Mouse (Mus musculus) hindbrain, embryonic 14.5 days (tissue): ENCODE data around the gene G530012D18Rik. TPM values are rescaled to one million over a fixed set of nuclear protein-coding genes. Genes with fewer than 3 reads are reported as not detected.
A peak's percentile ranks its signal among the peaks of the same experiment; 100 is the strongest.
"Not testable (repeated sequence)": the region's sequence is repeated elsewhere in the genome, so short reads cannot be mapped to it uniquely, and the experiment has no call there.

Experiments
- ATAC-seq: fragments of 200-750 bp; cut with Nextera tagmentation; 2 replicates; pipeline ENCODE4 v1.8.0; 2017; ENCODE audit warnings: moderate number of reproducible peaks, mild to moderate bottlenecking, moderate TSS enrichment, moderate library complexity; ENCODE audit not compliant: low FRiP score
- DNase-seq: peaks from one replicate; pipeline ENCODE4 v3.0.0-alpha.2; 2015; ENCODE audit warnings: low spot score
- H3K27ac ChIP-seq: fragments of 300-500 bp; sonication (generic); 2 replicates; pipeline ENCODE4 v1.5.1; 2014; ENCODE audit warnings: mild to moderate bottlenecking, moderate library complexity
- H3K27me3 ChIP-seq: fragments of 300-500 bp; sonication (generic); 2 replicates; pipeline ENCODE4 v1.6.1; 2014; ENCODE audit warnings: mild to moderate bottlenecking, low read length, mixed read lengths; ENCODE audit not compliant: control insufficient read depth, insufficient read depth
- H3K36me3 ChIP-seq: fragments of 300-500 bp; sonication (generic); replicated peaks from 2 replicates; pipeline ENCODE4 v1.6.1; 2014; ENCODE audit not compliant: control insufficient read depth, insufficient read depth
- H3K4me1 ChIP-seq: fragments of 300-500 bp; sonication (generic); replicated peaks from 2 replicates; pipeline ENCODE4 v1.6.1; 2014; ENCODE audit warnings: antibody characterized with exemption, low read length, mixed read lengths; ENCODE audit not compliant: control insufficient read depth, insufficient read depth
- H3K4me2 ChIP-seq: fragments of 300-500 bp; sonication (generic); replicated peaks from 2 replicates; pipeline ENCODE4 v1.6.1; 2014; ENCODE audit warnings: mild to moderate bottlenecking, moderate library complexity
- H3K4me3 ChIP-seq: fragments of 300-500 bp; sonication (generic); replicated peaks from 2 replicates; pipeline ENCODE4 v1.5.1; 2014; ENCODE audit warnings: mild to moderate bottlenecking, low read length
- H3K9ac ChIP-seq: fragments of 300-500 bp; sonication (generic); 2 replicates; pipeline ENCODE4 v1.6.1; 2014
- H3K9me3 ChIP-seq: fragments of 300-500 bp; sonication (generic); 2 replicates; pipeline ENCODE4 v1.6.1; 2016; ENCODE audit warnings: low read length; ENCODE audit not compliant: control insufficient read depth
- WGBS: fragments of 180-500 bp; shearing (Covaris S2); extraction: QIAGEN DNeasy Blood & Tissue Kit; methylation state at CpG from one replicate; pipeline ENCODE4 v1.1.7; 2014; 5-methylcytosine and 5-hydroxymethylcytosine counted together
- polyA plus RNA-seq: library from polyadenylated mRNA; unstranded; fragments of >200 nt; fragmentation: Nextera tagmentation; extraction: Ambion mirVana; gene quantifications from 2 replicates; pipeline ENCODE4 v1.2.1, GENCODE M21; 2014

The G530012D18Rik gene
- polyA plus RNA-seq, 1 experiment from 2014 or later, result not detected

GRCm38 (mm10) chr1:85580148-85580534 lies 4.7 kb downstream of the G530012D18Rik start:
- not testable (repeated sequence) for H3K27me3 ChIP-seq, H3K4me3 ChIP-seq, H3K4me2 ChIP-seq, H3K4me1 ChIP-seq, H3K36me3 ChIP-seq, DNase-seq, H3K27ac ChIP-seq, H3K9me3 ChIP-seq, H3K9ac ChIP-seq
- 80% methylated on average over 2 of the region's 4 CpGs for WGBS
- peak; percentile 72 for ATAC-seq

DNA sequence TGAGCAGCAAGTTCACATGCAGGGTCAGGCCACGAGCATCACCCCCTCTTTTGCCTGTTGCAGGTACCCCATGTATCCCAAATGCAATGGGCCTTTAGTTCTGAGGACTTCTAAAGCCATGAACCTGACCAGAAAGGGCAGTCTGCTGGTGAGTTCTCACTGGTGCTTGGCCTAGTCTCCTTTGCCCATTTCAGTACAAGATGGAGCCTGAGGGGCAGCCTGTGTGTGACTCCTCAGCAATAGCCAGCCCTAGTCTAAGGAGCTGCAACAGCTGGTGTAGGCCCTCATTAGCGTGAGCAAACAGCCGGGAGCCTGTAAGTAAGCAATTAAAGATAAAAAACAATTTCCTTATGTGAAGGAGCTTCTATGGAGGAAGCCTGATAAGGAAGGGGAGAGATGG lies 5.1 kb downstream of the G530012D18Rik start:
- not testable (repeated sequence) for H3K4me2 ChIP-seq, DNase-seq, H3K27ac ChIP-seq, H3K9ac ChIP-seq, H3K4me3 ChIP-seq, H3K27me3 ChIP-seq, H3K36me3 ChIP-seq, H3K4me1 ChIP-seq, H3K9me3 ChIP-seq
- 0 out of 2 replicates have a peak, but pooled peaks have one; percentile 34 for ATAC-seq
- WGBS, result 67% methylated on average over 3 of the region's 3 CpGs

DNA sequence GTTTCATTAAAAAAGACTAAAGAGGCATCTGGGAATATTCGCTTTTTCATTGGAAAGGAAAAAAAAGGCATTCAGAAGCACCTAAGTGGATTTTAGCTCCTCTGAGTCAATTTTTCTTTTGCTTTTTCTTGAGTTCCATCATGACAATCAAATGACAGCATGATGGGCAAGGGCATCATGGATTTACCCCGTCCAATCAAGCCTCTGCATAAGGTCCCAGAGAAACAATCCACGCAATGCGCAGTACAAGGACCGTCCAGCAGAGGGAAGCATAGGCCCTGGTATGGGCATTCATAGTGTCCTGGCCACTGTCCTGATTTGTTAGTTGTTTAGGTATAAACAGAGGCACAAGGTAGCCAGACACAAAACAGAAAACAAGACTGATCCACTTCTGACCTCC lies 6.0 kb downstream of the G530012D18Rik start:
- not testable (repeated sequence) for H3K27me3 ChIP-seq, ATAC-seq, H3K36me3 ChIP-seq, H3K9ac ChIP-seq, H3K4me1 ChIP-seq, H3K27ac ChIP-seq, H3K4me2 ChIP-seq, H3K9me3 ChIP-seq, DNase-seq, H3K4me3 ChIP-seq
- WGBS, result 29% methylated on average over 5 of the region's 5 CpGs

DNA sequence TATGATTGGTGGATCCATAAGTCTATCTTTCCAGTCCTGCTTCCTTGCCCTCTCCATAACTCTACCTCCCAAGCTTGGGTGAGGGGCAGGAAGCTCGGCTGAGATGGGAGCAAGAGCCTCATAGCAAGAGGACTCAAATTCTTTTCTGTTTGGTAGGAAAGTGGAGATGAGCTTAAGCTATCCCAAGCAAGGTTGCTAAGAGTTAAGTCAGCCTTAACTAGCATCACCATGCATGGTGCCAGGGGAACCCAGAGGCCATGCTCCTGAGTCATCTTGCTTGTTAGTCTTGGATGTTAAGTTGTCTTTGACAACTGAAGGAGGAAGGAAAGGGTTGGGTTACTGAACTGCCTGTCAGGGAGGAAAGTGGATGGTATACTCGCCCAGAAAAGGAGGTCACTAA lies 13.2 kb downstream of the G530012D18Rik start:
- not testable (repeated sequence) for DNase-seq, H3K27ac ChIP-seq, H3K4me2 ChIP-seq, H3K4me3 ChIP-seq, ATAC-seq, H3K9ac ChIP-seq, H3K4me1 ChIP-seq, H3K27me3 ChIP-seq, H3K36me3 ChIP-seq, H3K9me3 ChIP-seq
- 96% methylated on average over 1 of the region's 2 CpGs for WGBS

GRCm38 (mm10) chr1:85592526-85592925 lies 17.1 kb downstream of the G530012D18Rik start:
- not testable (repeated sequence) for DNase-seq, H3K27me3 ChIP-seq, H3K36me3 ChIP-seq, H3K27ac ChIP-seq, H3K4me3 ChIP-seq, ATAC-seq, H3K4me1 ChIP-seq, H3K9me3 ChIP-seq, H3K4me2 ChIP-seq, H3K9ac ChIP-seq
- 88% methylated on average over 8 of the region's 8 CpGs for WGBS

GRCm38 (mm10) chr1:85598271-85599012 lies 23.0 kb downstream of the G530012D18Rik start, which contains the start of gene Sp110:
Gene Sp110, minus strand, starts transcription at chr1:85598817.
- DNase-seq, H3K27ac ChIP-seq, H3K4me2 ChIP-seq, H3K27me3 ChIP-seq, H3K4me1 ChIP-seq, H3K4me3 ChIP-seq, ATAC-seq, H3K36me3 ChIP-seq, H3K9me3 ChIP-seq, H3K9ac ChIP-seq: not testable (repeated sequence)
- WGBS, result 74% methylated on average over 14 of the region's 17 CpGs

GRCm38 (mm10) chr1:85600078-85600477 lies 24.6 kb downstream of the G530012D18Rik start, which contains the start of gene Sp140:
Gene Sp140, plus strand, starts transcription at chr1:85600378.
- H3K9ac ChIP-seq, H3K4me3 ChIP-seq, H3K4me2 ChIP-seq, ATAC-seq, H3K9me3 ChIP-seq, H3K27ac ChIP-seq, DNase-seq, H3K36me3 ChIP-seq, H3K27me3 ChIP-seq, H3K4me1 ChIP-seq: not testable (repeated sequence)
- WGBS, result no CpG with 5 or more reads among the region's 5 CpGs

- DNase-seq, H3K27ac ChIP-seq, H3K4me1 ChIP-seq, H3K4me3 ChIP-seq, H3K27me3 ChIP-seq, H3K9ac ChIP-seq, ATAC-seq, H3K9me3 ChIP-seq, H3K4me2 ChIP-seq, H3K36me3 ChIP-seq: not testable (repeated sequence)
- WGBS, result 68% methylated on average over 4 of the region's 4 CpGs
Observed at GRCm38 (mm10) chr1:85600794-85601193, 25.3 kb downstream of the G530012D18Rik start.

DNA sequence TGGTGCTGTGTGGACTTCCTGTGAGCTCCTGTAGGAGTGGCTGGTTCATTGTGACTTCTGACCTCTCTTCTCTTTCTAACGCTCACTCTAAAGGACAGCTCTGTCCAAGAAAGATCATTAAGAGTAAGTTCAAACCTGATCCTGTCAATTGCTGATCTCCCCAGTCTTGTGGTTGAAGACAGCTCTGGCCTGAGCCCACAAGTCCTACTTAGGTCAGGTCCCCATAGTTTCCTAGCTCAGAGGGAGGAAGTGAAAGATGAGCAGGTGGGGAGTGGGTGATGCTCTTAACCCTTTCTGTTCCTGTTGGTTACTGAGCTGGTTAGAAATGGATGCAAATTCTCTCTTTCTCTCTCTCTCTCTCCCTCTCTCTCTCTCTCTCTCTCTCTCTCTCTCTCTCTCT lies 28.9 kb downstream of the G530012D18Rik start:
- WGBS, result no CpG with 5 or more reads among the region's 1 CpGs
- not testable (repeated sequence) for H3K36me3 ChIP-seq, DNase-seq, H3K27ac ChIP-seq, H3K4me2 ChIP-seq, H3K9ac ChIP-seq, ATAC-seq, H3K4me1 ChIP-seq, H3K4me3 ChIP-seq, H3K9me3 ChIP-seq, H3K27me3 ChIP-seq
